Mouse (Mus musculus): ENCODE results near the gene Itprid1.

Gene Itprid1

GRCm38 (mm10) chr6:55836650-55837320, at the start of gene Itprid1:
Itprid1 (plus strand) TSS chr6:55836895.
- no peak for DNase-seq (ENCODE audit: low read depth, low spot score)

DNA sequence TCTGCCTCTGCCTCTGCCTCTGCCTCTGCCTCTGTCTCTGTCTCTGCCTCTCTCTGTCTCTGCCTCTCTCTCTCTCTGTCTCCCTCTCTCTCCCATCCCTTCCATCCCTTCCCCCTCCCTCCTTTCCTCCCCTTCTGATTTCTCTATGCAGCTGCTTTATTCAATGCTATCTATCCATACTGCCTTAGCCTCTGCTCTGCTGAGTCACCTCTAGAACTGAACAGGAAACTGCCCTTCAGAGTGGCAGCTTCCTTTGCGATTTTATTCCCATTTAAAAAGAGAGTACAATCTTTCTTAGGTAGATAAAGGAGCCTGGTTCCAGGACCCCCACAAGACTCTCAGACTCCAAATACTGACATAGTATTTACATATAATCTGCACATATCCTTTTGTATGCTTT, 47.1 kb upstream of the Itprid1 start:
- no peak for DNase-seq (ENCODE audit: low read depth, low spot score)

GRCm38 (mm10) chr6:55791852-55792496, 44.7 kb upstream of the Itprid1 start:
- DNase-seq (ENCODE audit: low read depth, low spot score), result no peak

GRCm38 (mm10) chr6:55792536-55792935, 44.2 kb upstream of the Itprid1 start:
- DNase-seq (ENCODE audit: low read depth, low spot score), result no peak

GRCm38 (mm10) chr6:55802686-55803085, 34.0 kb upstream of the Itprid1 start:
- DNase-seq (ENCODE audit: low read depth, low spot score), result no peak

- DNase-seq (ENCODE audit: low read depth, low spot score), result no peak
Observed at GRCm38 (mm10) chr6:55803357-55803756, 33.3 kb upstream of the Itprid1 start.

GRCm38 (mm10) chr6:55803991-55804680, 32.6 kb upstream of the Itprid1 start:
- DNase-seq (ENCODE audit: low read depth, low spot score), result no peak

- DNase-seq (ENCODE audit: low read depth, low spot score), result no peak
Observed at GRCm38 (mm10) chr6:55804681-55805000, 32.1 kb upstream of the Itprid1 start.

DNA sequence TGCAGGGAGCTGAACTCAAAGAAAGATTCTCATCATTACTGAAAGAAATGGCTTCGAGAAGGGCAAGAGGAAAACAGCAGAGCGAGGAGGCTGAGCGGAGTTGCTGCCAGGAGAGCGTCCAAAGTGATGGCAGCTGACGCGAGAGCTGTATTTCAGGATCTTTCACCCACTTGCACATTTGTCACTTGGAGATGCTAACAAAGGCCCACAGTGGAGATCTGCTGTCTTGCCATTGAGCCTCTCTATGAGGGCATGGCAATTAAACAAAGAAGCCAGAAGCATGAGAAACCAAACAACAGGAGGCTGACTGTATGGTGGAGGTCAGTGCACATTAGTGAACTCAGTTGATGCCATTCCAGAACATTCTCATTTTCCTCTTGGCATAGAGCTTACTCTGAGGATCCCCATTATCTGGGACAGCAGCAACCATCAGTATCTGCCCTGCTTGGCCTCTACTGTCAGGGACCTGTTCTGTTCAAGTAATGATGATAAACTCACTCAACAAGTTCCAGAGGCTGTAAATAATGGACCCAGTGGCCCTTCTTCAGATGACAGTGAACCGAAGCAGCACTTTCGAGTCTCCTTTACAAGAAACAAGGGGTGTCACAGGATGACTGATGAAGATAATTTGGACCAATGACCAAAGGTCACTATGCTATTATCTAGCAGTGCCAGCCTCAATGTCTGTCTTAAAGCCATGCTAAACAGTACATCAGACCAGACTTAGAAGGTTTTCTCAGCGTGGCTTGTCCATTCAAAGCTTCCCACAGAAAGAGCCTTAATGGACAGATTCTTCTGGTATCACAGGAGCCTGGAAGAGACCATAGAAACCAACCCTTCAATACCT, 31.2 kb upstream of the Itprid1 start:
- no peak for DNase-seq (ENCODE audit: low read depth, low spot score)

DNA sequence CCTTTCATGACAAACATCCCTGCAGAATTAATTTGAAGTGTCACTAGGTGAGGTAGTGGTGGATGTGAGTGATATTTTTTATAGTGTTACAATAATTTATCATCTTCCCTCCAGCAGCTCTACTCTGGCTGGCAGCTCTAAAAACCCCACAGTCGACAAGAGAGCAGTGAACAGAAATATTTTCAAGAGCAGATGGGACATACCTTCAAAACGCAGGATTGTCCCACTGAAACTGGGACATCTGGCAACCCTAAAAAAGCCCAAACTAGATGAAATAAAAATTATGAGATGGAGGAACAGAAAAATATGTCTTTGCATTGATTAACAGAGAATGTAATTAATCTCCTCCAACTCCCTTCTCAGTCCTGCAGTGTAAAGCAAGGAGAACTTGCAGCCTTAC, 30.2 kb upstream of the Itprid1 start:
- no peak for DNase-seq (ENCODE audit: low read depth, low spot score)

GRCm38 (mm10) chr6:55808692-55809091, 28.0 kb upstream of the Itprid1 start:
- DNase-seq (ENCODE audit: low read depth, low spot score), result no peak

GRCm38 (mm10) chr6:55811153-55811552, 25.5 kb upstream of the Itprid1 start:
- DNase-seq (ENCODE audit: low read depth, low spot score), result no peak

GRCm38 (mm10) chr6:55812353-55812752, 24.3 kb upstream of the Itprid1 start:
- no peak for DNase-seq (ENCODE audit: low read depth, low spot score)

DNA sequence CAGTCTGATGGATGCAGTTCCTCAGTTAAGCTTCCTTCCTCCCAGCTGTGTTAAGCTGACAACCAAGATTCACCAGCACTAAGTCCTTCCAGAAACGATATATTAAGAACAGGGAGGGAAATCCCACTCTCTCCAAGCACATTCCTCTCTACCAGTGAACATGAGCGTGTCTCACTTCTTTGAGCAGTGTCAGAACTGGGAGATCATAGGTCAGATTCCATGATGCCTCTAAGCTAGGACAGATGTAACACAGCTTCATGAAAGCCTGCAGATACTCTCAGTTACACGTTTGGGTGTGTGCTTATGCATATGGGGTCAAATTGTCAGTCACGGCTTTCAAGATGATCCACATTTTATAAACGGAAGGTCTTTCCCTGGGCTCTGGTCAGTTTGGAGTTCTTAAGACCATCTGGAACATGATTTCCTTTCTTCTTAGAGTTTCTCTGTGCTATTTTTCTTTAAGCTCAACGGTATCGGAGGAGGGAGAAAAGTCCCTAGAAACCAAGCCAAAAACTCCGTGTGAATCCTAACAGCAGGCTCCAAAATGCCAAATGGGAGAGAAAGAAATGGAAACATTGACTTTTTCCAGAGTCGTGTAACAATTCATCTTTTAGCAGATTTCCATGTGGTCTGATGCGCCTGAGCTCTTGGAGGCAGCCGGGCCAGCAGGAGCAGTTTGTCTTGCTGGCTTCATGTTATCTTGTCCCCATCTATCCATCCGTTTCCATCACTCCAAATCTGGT, 22.3 kb upstream of the Itprid1 start:
- DNase-seq (ENCODE audit: low read depth, low spot score), result no peak

DNA sequence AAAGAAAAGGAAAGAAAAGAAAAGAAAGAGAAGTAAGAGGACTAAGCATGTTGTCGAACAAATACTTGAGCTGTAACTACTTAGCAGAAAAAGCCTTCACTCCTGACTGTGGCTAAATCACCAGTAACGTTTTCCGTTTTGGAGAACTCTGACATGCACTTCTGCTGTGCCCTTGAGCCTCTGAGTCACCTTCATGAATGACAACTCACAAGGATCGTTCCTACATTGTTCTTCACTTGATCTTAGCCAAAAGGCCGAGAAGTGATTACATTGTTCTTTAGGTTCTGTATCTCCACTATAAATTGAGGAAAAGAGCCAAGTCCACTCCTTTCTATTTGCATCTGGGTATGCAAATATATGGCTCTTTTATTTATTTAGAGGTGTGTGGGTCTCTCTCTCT, 19.8 kb upstream of the Itprid1 start:
- no peak for DNase-seq (ENCODE audit: low read depth, low spot score)

GRCm38 (mm10) chr6:55829722-55830121, 7.0 kb upstream of the Itprid1 start:
- no peak for DNase-seq (ENCODE audit: low read depth, low spot score)

DNA sequence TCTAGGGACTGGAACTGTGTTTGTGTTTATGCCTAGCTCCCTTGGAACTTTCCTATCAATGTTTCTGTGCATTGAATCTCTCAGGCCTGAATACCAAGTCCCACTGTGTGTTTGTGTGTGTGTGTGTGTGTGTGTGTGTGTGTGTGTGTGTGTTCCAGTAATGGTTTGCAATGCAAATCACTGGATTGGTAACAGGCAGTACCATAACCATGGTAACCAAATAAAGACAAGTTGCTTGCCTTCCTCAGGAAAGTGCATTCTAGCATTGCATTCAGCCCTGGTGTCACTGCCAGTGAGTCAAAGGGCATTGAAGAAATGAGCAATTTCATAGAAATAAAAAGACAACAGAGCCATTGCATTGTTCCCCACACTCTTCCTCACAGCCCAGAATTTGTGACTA, 15.9 kb downstream of the Itprid1 start:
- DNase-seq (ENCODE audit: low read depth, low spot score), result no peak

DNA sequence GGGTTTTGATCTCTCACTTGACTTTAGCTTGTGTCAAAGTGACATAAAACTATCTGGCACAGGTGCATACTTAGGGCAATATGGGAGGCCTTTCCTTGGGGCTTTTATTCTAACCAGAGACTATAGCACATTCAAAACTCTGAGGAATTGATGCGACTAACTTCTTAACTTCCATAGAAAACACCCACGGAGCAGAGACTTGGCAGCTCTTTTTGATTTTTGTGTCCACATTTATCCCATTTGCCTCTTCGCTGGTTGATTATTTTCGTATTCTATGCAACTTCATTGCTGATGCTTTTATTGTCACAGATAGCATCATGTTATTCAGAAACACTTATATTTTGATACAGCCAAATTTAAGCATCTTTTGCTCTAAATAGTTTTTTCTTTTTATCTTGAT, 19.4 kb downstream of the Itprid1 start:
- DNase-seq (ENCODE audit: low read depth, low spot score), result no peak

DNA sequence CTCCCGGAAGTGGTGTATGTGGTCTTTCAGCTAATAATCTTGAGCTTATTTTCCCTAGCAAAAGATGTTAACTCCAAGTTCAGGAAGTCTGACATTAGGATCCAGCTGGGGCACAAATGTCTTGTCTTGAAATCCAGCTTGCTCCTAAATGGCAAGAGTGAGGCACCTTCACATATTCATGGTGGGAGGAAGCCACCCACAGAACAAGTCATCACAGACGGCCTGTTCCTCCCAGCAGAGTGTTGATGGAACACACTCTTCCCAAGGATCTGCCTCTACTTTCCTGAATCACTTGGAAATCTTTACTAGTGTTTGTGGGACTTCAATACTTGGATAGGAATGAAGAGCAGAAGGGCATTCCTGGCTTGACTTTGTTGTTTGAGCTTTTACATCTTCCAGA, 28.5 kb downstream of the Itprid1 start:
- DNase-seq (ENCODE audit: low read depth, low spot score), result no peak

- no peak for DNase-seq (ENCODE audit: low read depth, low spot score)
Observed at GRCm38 (mm10) chr6:55879356-55879960, 42.8 kb downstream of the Itprid1 start.

GRCm38 (mm10) chr6:55880886-55881285, 44.2 kb downstream of the Itprid1 start:
- DNase-seq (ENCODE audit: low read depth, low spot score), result peak; percentile 11

Data from skeletal muscle tissue, adult 2 months (tissue).